8 mouse cellular contexts compared by ENCODE assay signal in the genomic region with DNA sequence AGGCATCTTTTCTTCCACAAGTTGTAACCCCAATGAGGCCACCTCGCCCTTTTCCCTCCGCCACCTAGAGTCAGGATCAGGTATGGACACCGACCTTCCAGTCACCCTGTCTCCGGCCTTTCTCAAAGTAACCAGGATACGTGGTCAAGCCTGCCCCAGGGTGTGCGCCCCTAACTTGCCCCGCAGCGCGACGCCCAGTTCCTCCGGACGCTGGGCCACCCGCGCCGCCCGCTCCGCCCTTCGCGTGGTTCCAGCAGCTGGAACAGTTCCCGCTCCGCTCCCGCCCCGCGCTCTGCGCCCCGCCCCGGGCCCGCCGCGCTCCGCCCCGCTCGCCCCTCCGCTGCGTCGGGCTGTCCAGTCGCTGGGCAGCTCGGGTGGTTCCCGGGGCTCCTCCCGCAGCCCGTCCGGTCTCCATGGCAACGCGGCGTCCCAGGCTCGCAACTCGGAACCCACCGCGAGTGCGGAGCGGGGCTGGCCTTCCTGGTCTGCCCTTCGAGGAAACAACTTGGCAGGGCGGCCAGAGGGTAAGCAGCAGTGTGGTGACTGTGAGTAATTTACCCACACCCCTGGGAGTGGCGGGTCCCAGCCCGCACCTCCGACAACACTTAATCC. TPM values are rescaled to one million over a fixed set of nuclear protein-coding genes. Genes with fewer than 3 reads are reported as not detected.
A peak's percentile ranks its signal among the peaks of the same experiment; 100 is the strongest.
DNase-seq lines count a peak whose midpoint lies in the region; ATAC-seq and TF ChIP-seq lines count a peak whose summit lies in the region.

No protein-coding gene starts in this region.

- H3K9ac ChIP-seq in forebrain, postnatal 0 days: peak overlapping the region; percentile 55

- WGBS in forebrain, postnatal 0 days: 2% methylated on average over 56 of the region's 56 CpGs
- under 1% methylated on average over 55 of the region's 56 CpGs for WGBS in olfactory bulb, adult 2 months

- no peaks in the 10 kb centered on the region for H3K36me3 ChIP-seq in E14TG2a.4 (ENCODE audit: insufficient read depth, low read length)
- no peaks in the 10 kb centered on the region for H3K36me3 ChIP-seq in forebrain, postnatal 0 days (ENCODE audit: insufficient read depth)

- intact Hi-C loops in heart, postnatal 25 days (cut with DNase I): no loop called here

- TF ChIP-seq CTCF in E14TG2a.4 (conservative IDR thresholded peaks at IDR 0.05; ENCODE audit: low read length): peak; percentile 31; the same call in 1 of the 2 replicates
- peak; percentile 59 for TF ChIP-seq CTCF in forebrain, postnatal 0 days (IDR thresholded peaks at IDR 0.05; ENCODE audit: low read depth)
- peak; percentile 52; the same call in 1 of the 2 replicates for TF ChIP-seq CTCF in olfactory bulb, adult 2 months (IDR thresholded peaks at IDR 0.05; ENCODE audit: insufficient read depth, low read depth, low read length)

- no peak overlapping the region for H3K27ac ChIP-seq in forebrain, postnatal 0 days (ENCODE audit: low read depth, low read length)
- no peak overlapping the region for H3K27ac ChIP-seq in olfactory bulb, adult 2 months (ENCODE audit: insufficient read depth, low read depth, low read length)

- TF ChIP-seq POLR2A in olfactory bulb, adult 2 months (IDR thresholded peaks at IDR 0.05; ENCODE audit: insufficient read depth, low read depth, low read length): no peak

- H3K4me1 ChIP-seq in E14TG2a.4 (replicated peaks; ENCODE audit: low read depth, low read length): peaks cover 15% of the 10 kb centered on the region
- H3K4me1 ChIP-seq in forebrain, postnatal 0 days (ENCODE audit: insufficient read depth): peaks cover 3% of the 10 kb centered on the region; the same call in 1 of the 2 replicates
- peaks cover 9% of the 10 kb centered on the region for H3K4me1 ChIP-seq in olfactory bulb, adult 2 months (ENCODE audit: control insufficient read depth, insufficient read depth, low read length)

- peaks cover 20% of the 10 kb centered on the region for H3K27me3 ChIP-seq in E14TG2a.4 (ENCODE audit: insufficient read depth, low read length)
- H3K27me3 ChIP-seq in forebrain, postnatal 0 days (ENCODE audit: insufficient read depth, low read length): no peaks in the 10 kb centered on the region

- H3K4me3 ChIP-seq in E14TG2a.4 (replicated peaks; ENCODE audit: low read length): peak overlapping the region; percentile 81
- H3K4me3 ChIP-seq in forebrain, postnatal 0 days (ENCODE audit: low read depth, low read length): peak overlapping the region; percentile 59
- H3K4me3 ChIP-seq in olfactory bulb, adult 2 months (ENCODE audit: insufficient read depth, low read depth, low read length): peak overlapping the region; percentile 65

- DNase-seq in cerebellum, adult 11-12 months: peak; percentile 30
- peak; percentile 76 for DNase-seq in forebrain, postnatal 0 days
- DNase-seq in heart, postnatal 25 days (ENCODE audit: low spot score): peak; percentile 50
- peak; percentile 18 to 36 for DNase-seq in layer of hippocampus, adult 18-20 months (ENCODE audit: low spot score in 2 of 2)
- peak; percentile 82 to 91 for DNase-seq in lung, adult 18-20 months
- peak; percentile 13 for DNase-seq in thymus, postnatal 14 days

- H3K4me2 ChIP-seq in forebrain, postnatal 0 days (ENCODE audit: low read depth): peak overlapping the region; percentile 99

- no peaks in the 10 kb centered on the region for H3K9me3 ChIP-seq in E14TG2a.4 (ENCODE audit: low read length)
- no peaks in the 10 kb centered on the region for H3K9me3 ChIP-seq in forebrain, postnatal 0 days (ENCODE audit: low read length)

- peak; percentile 95 for ATAC-seq in forebrain, postnatal 0 days

RNA-seq across cellular contexts. Expression of gene Erich2, which starts 0.5 kb away (rescaled TPM):
- total RNA-seq in forebrain, postnatal 0 days (2014; rRNA removed): 0.81 and 1.4 TPM in 2 replicates
- 1.8 and 3.8 TPM in 2 replicates for polyA plus RNA-seq in forebrain, postnatal 0 days (2015; fragmentation: Nextera tagmentation; extraction: Ambion mirVana)
- not detected for total RNA-seq in heart, postnatal 25 days (2021)
- total RNA-seq in layer of hippocampus, adult 18-20 months (2021): under 1 TPM; 0.54 to 0.58 TPM
- polyA plus RNA-seq in olfactory bulb, adult 2 months (2012; ENCODE audit: insufficient read depth, insufficient read length, low replicate concordance, missing spikeins): not detected in 2 replicates

RNA-seq across cellular contexts. Expression of gene Sp5, which starts 34.4 kb away (rescaled TPM):
- total RNA-seq in forebrain, postnatal 0 days (2014; rRNA removed): 2.5 and 3.0 TPM in 2 replicates
- polyA plus RNA-seq in forebrain, postnatal 0 days (2015; fragmentation: Nextera tagmentation; extraction: Ambion mirVana): 3.8 and 4.1 TPM in 2 replicates
- under 1 TPM in 1 of 2 experiments, not detected in 1; 0.17 TPM for total RNA-seq in heart, postnatal 25 days (2021)
- total RNA-seq in layer of hippocampus, adult 18-20 months (2021): under 1 TPM; 0.15 to 0.30 TPM
- polyA plus RNA-seq in olfactory bulb, adult 2 months (2012; ENCODE audit: insufficient read depth, insufficient read length, low replicate concordance, missing spikeins): not detected in 2 replicates

RNA-seq across cellular contexts. Expression of gene Gad1, which starts 43.7 kb away (rescaled TPM):
- total RNA-seq in forebrain, postnatal 0 days (2014; rRNA removed): 94.7 and 135 TPM in 2 replicates
- 89.5 and 122 TPM in 2 replicates for polyA plus RNA-seq in forebrain, postnatal 0 days (2015; fragmentation: Nextera tagmentation; extraction: Ambion mirVana)
- total RNA-seq in heart, postnatal 25 days (2021): under 1 TPM; 0.13 to 0.36 TPM
- total RNA-seq in layer of hippocampus, adult 18-20 months (2021): 100 to 1,000 TPM; 379 TPM
- 475 and 527 TPM in 2 replicates for polyA plus RNA-seq in olfactory bulb, adult 2 months (2012; ENCODE audit: insufficient read depth, insufficient read length, low replicate concordance, missing spikeins)

Comparison
In these comparisons a context has a peak if more than half of its experiments do, and no peak if none do; other contexts are left out.
1. DNase-seq: peak in every context shown above with its lines; median percentile 86 in lung, adult 18-20 months; 76 in forebrain, postnatal 0 days; 50 in heart, postnatal 25 days; 30 in cerebellum, adult 11-12 months; 27 in layer of hippocampus, adult 18-20 months; 13 in thymus, postnatal 14 days.
2. RNA of gene Gad1, which starts 43.7 kb away (total RNA-seq): 379 TPM in layer of hippocampus, adult 18-20 months and 94.7 to 135 TPM in forebrain, postnatal 0 days; 0.13 to 0.36 TPM in heart, postnatal 25 days; every median in the first group is over 10 times any median in the second.
3. Peak in every context shown above with its lines, with median percentiles within 50 percentile points of each other: H3K4me3 ChIP-seq and CTCF ChIP-seq.